In genomic region chr3:68941867-68942266, GRCm38 (mm10) we compare ENCODE assay signal across 19 mouse cellular contexts.
DNase-seq lines count a peak whose midpoint lies in the region; ATAC-seq lines count a peak whose summit lies in the region.
"Had no signal": no experiment of that assay in that cellular context is flagged by ENCODE, and none has a peak within 500 bp of the region (broad histone marks: within the 10 kb centered on the region; RNA-seq: fewer than 3 reads in every experiment).

No protein-coding gene starts in this region.

- no peaks in the 10 kb centered on the region for H3K36me3 ChIP-seq in forebrain, embryonic 15.5 days
- no peaks in the 10 kb centered on the region; the same call in 1 of the 2 replicates for H3K36me3 ChIP-seq in forebrain, embryonic 11.5 days (ENCODE audit: control insufficient read depth, insufficient read depth, low read length)

- H3K9ac ChIP-seq in forebrain, embryonic 15.5 days (replicated peaks), result no peak overlapping the region
- no peak overlapping the region for H3K9ac ChIP-seq in forebrain, embryonic 11.5 days (ENCODE audit: low read length)
- H3K9ac ChIP-seq: embryonic facial prominence, embryonic 13.5 days; heart, embryonic 12.5 days had no signal

- 82% methylated on average over 6 of the region's 6 CpGs for WGBS in forebrain, embryonic 15.5 days
- WGBS in forebrain, embryonic 11.5 days, result 88% methylated on average over 6 of the region's 6 CpGs

- intact Hi-C loops in left cerebral cortex, postnatal 25 days (cut with DNase I), result no loop called here

- DNase-seq in forebrain, embryonic 11.5 days (ENCODE audit: low spot score), result no peak
- DNase-seq in layer of hippocampus, adult 18-20 months (ENCODE audit: low spot score in 2 of 2), result peak; percentile 12 to 57
- no peak for DNase-seq in layer of hippocampus, postnatal 25 days (ENCODE audit: extremely low spot score in 1 of 2, low spot score in 1 of 2)
- peak; percentile 16 to 48 for DNase-seq in left cerebral cortex, postnatal 25 days (ENCODE audit: low spot score in 2 of 2)
- no peak for DNase-seq in left cerebral cortex, adult 11 months (ENCODE audit: low spot score)
- peak; percentile 18 for DNase-seq in layer of hippocampus, adult 9-10 months (ENCODE audit: low spot score)
- DNase-seq in kidney, postnatal 25 days, result no peak
- DNase-seq: adrenal gland, postnatal 10 days; cerebellum, adult 11-12 months; cerebellum, adult 9-10 months; cerebellum, postnatal 36 days; gastrocnemius, adult 2 months; gastrocnemius, postnatal 25 days had no signal

- no peak for ATAC-seq in forebrain, embryonic 15.5 days (replicated peaks)
- ATAC-seq in forebrain, embryonic 11.5 days (replicated peaks; ENCODE audit: low FRiP score), result no peak
- ATAC-seq: forebrain, embryonic 14.5 days; hindbrain, embryonic 16.5 days had no signal

- 0 out of 2 replicates have a peak overlapping the region, but pooled peaks have one; percentile 1 for H3K27ac ChIP-seq in forebrain, embryonic 15.5 days (replicated peaks)
- no peak overlapping the region for H3K27ac ChIP-seq in forebrain, embryonic 11.5 days (ENCODE audit: low read depth, low read length)
- H3K27ac ChIP-seq: embryonic facial prominence, embryonic 13.5 days; gastrocnemius, adult 2 months; hindbrain, embryonic 10.5 days had no signal

- H3K4me2 ChIP-seq in forebrain, embryonic 15.5 days (replicated peaks), result no peak overlapping the region
- H3K4me2 ChIP-seq in forebrain, embryonic 11.5 days (ENCODE audit: low read depth, low read length, severe bottlenecking), result no peak overlapping the region
- H3K4me2 ChIP-seq: embryonic facial prominence, embryonic 13.5 days; heart, embryonic 12.5 days had no signal

- no peaks in the 10 kb centered on the region for H3K4me1 ChIP-seq in forebrain, embryonic 15.5 days
- no peaks in the 10 kb centered on the region for H3K4me1 ChIP-seq in forebrain, embryonic 11.5 days (replicated peaks; ENCODE audit: control insufficient read depth, insufficient read depth, low read length)
- H3K4me1 ChIP-seq: embryonic facial prominence, embryonic 13.5 days; heart, embryonic 12.5 days; hindbrain, embryonic 10.5 days had no signal

- H3K4me3 ChIP-seq in forebrain, embryonic 15.5 days, result no peak overlapping the region
- H3K4me3 ChIP-seq in forebrain, embryonic 11.5 days (ENCODE audit: low read depth, low read length), result no peak overlapping the region
- H3K4me3 ChIP-seq: embryonic facial prominence, embryonic 13.5 days; gastrocnemius, adult 2 months; heart, embryonic 12.5 days; hindbrain, embryonic 10.5 days had no signal

- H3K27me3 ChIP-seq in forebrain, embryonic 15.5 days, result no peaks in the 10 kb centered on the region
- no peaks in the 10 kb centered on the region for H3K27me3 ChIP-seq in forebrain, embryonic 11.5 days (ENCODE audit: control insufficient read depth, insufficient read depth, low read length)
- H3K27me3 ChIP-seq: embryonic facial prominence, embryonic 13.5 days; heart, embryonic 12.5 days had no signal

- H3K9me3 ChIP-seq in forebrain, embryonic 15.5 days, result no peaks in the 10 kb centered on the region
- H3K9me3 ChIP-seq in forebrain, embryonic 11.5 days (ENCODE audit: control insufficient read depth, low read length), result no peaks in the 10 kb centered on the region
- H3K9me3 ChIP-seq: embryonic facial prominence, embryonic 13.5 days; heart, embryonic 12.5 days; hindbrain, embryonic 10.5 days had no signal

Comparison
In these comparisons a context has a peak if more than half of its experiments do, and no peak if none do; other contexts are left out.
1. DNase-seq: peak in layer of hippocampus, adult 18-20 months (2 of 2), left cerebral cortex, postnatal 25 days (2 of 2) and layer of hippocampus, adult 9-10 months (single experiment); none in forebrain, embryonic 11.5 days (single experiment), layer of hippocampus, postnatal 25 days (0 of 2), left cerebral cortex, adult 11 months (single experiment) and kidney, postnatal 25 days (0 of 2).